Mouse (Mus musculus) kidney, postnatal 0 days (tissue): ENCODE data around the gene Adap1. TPM values are rescaled to one million over a fixed set of nuclear protein-coding genes. Genes with fewer than 3 reads are reported as not detected.
A peak's percentile ranks its signal among the peaks of the same experiment; 100 is the strongest.

Experiments used
- ATAC-seq: fragments of 200-750 bp; cut with Nextera tagmentation; replicated peaks from 2 replicates; pipeline ENCODE4 v1.8.0; 2017; ENCODE audit warnings: low read depth, moderate number of reproducible peaks, moderate TSS enrichment, moderate library complexity; ENCODE audit not compliant: low FRiP score
- DNase-seq: peaks from one replicate; pipeline ENCODE4 v3.0.0-alpha.2; 2016; ENCODE audit warnings: low spot score
- H3K27ac ChIP-seq: fragments of 300-500 bp; sonication (generic); 2 replicates; pipeline ENCODE4 v1.5.1; 2014; ENCODE audit warnings: mild to moderate bottlenecking
- H3K27me3 ChIP-seq: fragments of 300-500 bp; sonication (generic); 2 replicates; pipeline ENCODE4 v1.6.1; 2014; ENCODE audit warnings: low read length, mixed read lengths; ENCODE audit not compliant: insufficient read depth
- H3K36me3 ChIP-seq: fragments of 300-500 bp; sonication (generic); 2 replicates; pipeline ENCODE4 v1.6.1; 2014; ENCODE audit warnings: low read length, mixed read lengths; ENCODE audit not compliant: insufficient read depth
- H3K4me1 ChIP-seq: fragments of 300-500 bp; sonication (generic); replicated peaks from 2 replicates; pipeline ENCODE4 v1.6.1; 2014; ENCODE audit warnings: antibody characterized with exemption, low read length, mixed read lengths; ENCODE audit not compliant: insufficient read depth
- H3K4me2 ChIP-seq: fragments of 300-500 bp; sonication (generic); 2 replicates; pipeline ENCODE4 v1.6.1; 2014; ENCODE audit warnings: mild to moderate bottlenecking, low read length, moderate library complexity, mixed read lengths
- H3K4me3 ChIP-seq: fragments of 300-500 bp; sonication (generic); replicated peaks from 2 replicates; pipeline ENCODE4 v1.5.1; 2014; ENCODE audit warnings: low read depth, low read length
- H3K9ac ChIP-seq: fragments of 300-500 bp; sonication (generic); 2 replicates; pipeline ENCODE4 v1.6.1; 2014; ENCODE audit warnings: low read depth, low read length
- H3K9me3 ChIP-seq: fragments of 300-500 bp; sonication (generic); replicated peaks from 2 replicates; pipeline ENCODE4 v1.6.1; 2016; ENCODE audit warnings: low read length, inconsistent platforms, mixed read lengths
- CTCF ChIP-seq: IDR thresholded peaks from 2 replicates; pipeline ENCODE4 v1.5.1; 2016; ENCODE audit warnings: antibody characterized with exemption, low read depth, mild to moderate bottlenecking, moderate library complexity
- WGBS: fragments of 180-500 bp; shearing (Covaris S2); extraction: QIAGEN DNeasy Blood & Tissue Kit; methylation state at CpG from one replicate; pipeline ENCODE4 v1.1.7; 2014; 5-methylcytosine and 5-hydroxymethylcytosine counted together
- polyA plus RNA-seq: library from polyadenylated mRNA; unstranded; fragments of >200 nt; fragmentation: Nextera tagmentation; extraction: Ambion mirVana; gene quantifications from 2 replicates; pipeline ENCODE4 v1.2.1, GENCODE M21; 2015

Adap1 gene
- 6.5 and 6.9 TPM in 2 replicates for polyA plus RNA-seq

DNA sequence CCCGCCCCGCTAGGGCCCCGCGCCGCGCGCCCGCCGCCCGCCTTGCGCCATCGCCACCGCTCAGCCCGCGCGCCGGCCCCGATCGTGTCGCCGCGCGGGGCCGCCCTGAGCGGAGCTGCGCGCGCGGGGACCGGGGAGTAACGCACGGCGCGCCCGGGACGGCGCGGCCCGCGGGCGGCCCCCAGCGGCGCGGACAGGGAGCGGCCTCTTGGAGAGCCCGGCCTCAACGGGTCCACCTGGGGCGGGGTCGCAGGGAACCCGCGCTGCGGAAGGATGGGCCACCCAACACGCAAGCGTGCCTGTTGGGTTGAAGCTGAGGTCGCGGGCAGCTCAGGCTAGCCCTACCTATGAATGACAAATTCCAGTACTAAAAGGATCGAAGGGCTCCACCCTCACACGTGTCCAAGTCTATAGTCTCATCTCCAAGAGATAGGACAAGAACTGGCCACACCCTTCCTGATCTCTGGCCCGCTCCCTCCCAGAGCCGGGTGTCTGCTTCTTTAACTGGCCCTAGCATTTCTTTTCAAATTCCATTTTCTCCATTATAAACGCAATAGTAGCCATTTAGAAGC, at the start of gene Adap1:
TSS of gene Adap1 (minus strand) at position 228 of the 572 bp plus-strand sequence.
- peak within 1 kb of the TSS; percentile 50 for H3K4me3 ChIP-seq
- WGBS: 2% methylated on average over 60 of the region's 61 CpGs
- no peaks in the 10 kb centered on the region for H3K9me3 ChIP-seq
- peaks cover 12% of the 10 kb centered on the region for H3K4me1 ChIP-seq
- peak; percentile 41 for DNase-seq
- H3K27me3 ChIP-seq: peaks cover 16% of the 10 kb centered on the region; the same call in 1 of the 2 replicates
- no peak within 1 kb of the TSS for H3K27ac ChIP-seq
- peak within 1 kb of the TSS; percentile 98 for H3K4me2 ChIP-seq
- peak; percentile 66 for ATAC-seq
- TF ChIP-seq CTCF: peak; percentile 35; the same call in 1 of the 2 replicates
- H3K36me3 ChIP-seq: no peaks in the 10 kb centered on the region
- H3K9ac ChIP-seq: peak within 1 kb of the TSS; percentile 74

DNA sequence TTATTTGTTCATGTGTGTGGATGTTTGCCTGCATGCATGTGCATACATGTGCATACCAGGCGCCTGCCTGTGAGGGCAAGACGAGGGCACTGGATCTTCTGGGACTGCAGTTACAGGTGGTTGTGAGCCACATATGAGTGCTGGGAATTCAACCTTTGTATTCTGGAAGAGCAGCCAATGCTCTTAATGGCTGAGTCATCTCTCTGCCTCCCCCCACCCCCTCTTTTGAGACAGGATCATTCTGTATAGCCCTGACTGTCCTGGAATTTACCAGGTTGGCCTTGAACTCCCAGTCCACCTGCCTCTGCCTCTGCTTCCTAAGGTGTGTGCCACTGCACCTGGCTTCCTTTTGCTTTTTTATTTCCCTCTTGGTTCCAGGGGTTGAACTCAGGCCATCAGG, 49.4 kb upstream of the Adap1 start:
- H3K27ac ChIP-seq: peak overlapping the region; percentile 54; the same call in 1 of the 2 replicates
- 84% methylated on average over 2 of the region's 2 CpGs for whole genome bisulfite sequencing
- no peaks in the 10 kb centered on the region for H3K9me3 ChIP-seq

DNA sequence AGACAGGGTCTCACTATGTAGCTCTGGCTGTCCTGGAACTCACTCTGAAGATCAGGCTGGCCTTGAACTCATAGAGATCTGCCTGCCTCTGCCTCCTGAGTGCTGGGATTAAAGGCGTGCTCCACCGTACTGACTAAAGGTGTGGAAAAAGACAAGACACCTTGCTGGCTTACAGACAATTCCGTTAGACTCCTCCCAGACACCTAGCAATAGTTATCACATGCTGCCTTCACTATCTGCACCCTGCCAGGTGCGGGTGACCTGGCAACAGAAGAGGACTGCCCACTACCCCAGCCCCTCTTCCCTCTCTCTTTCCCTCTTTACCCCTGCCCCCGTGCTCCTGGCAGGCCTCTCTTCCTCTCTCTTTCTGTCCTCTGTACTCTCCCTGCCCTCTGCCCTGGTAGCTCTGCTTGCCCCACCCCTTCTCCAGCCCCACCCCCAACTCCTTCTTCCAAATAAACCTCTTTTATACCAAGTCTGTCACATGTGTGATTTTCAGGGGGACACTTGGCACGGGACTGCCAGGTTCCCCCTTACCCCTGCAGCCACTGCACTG, 48.5 kb upstream of the Adap1 start:
- no peak overlapping the region for H3K9ac ChIP-seq
- DNase-seq: no peak
- no peak for ATAC-seq
- no peak overlapping the region for H3K4me2 ChIP-seq
- no peaks in the 10 kb centered on the region for H3K36me3 ChIP-seq
- no peaks in the 10 kb centered on the region for H3K9me3 ChIP-seq
- no peak for TF ChIP-seq CTCF
- WGBS: 73% methylated on average over 6 of the region's 6 CpGs
- no peak overlapping the region for H3K4me3 ChIP-seq
- peaks cover 45% of the 10 kb centered on the region for H3K4me1 ChIP-seq
- H3K27ac ChIP-seq: peak overlapping the region; percentile 54
- no peaks in the 10 kb centered on the region for H3K27me3 ChIP-seq

More for the DNA sequence above, 49.4 kb upstream of the Adap1 start:
- Histone ChIP-seq H3K4me1 (peaks cover 53% of the 10 kb centered on the region), H3K36me3 (no peaks in the 10 kb centered on the region), H3K4me3 (no peak overlapping the region), H3K4me2 (no peak overlapping the region), H3K9ac (no peak overlapping the region), H3K27me3 (no peaks in the 10 kb centered on the region)
- ATAC-seq (no peak), DNase-seq (no peak)
- no peak for TF ChIP-seq CTCF

DNA sequence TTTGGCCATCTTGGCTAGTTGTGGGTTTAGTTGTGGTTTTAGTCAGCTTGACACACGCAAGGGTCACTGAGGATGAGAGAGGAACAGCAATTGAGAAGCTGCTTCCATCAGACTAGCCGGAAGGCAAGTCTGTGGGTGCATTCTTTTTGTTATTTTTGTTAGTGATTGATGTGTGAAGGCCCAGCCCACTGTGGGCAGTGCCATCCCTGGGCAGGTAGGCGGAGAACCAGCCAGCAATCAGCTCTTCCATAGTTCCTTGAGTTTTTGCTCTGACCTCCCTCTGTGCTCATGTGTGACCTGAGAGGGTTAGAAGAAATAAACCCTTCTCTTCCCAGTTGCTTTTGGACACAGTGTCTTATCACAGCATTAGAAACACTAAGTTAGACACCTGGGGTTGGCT, 47.7 kb upstream of the Adap1 start:
- peak overlapping the region; percentile 94; the same call in 1 of the 2 replicates for H3K27ac ChIP-seq
- no peaks in the 10 kb centered on the region for H3K27me3 ChIP-seq

DNA sequence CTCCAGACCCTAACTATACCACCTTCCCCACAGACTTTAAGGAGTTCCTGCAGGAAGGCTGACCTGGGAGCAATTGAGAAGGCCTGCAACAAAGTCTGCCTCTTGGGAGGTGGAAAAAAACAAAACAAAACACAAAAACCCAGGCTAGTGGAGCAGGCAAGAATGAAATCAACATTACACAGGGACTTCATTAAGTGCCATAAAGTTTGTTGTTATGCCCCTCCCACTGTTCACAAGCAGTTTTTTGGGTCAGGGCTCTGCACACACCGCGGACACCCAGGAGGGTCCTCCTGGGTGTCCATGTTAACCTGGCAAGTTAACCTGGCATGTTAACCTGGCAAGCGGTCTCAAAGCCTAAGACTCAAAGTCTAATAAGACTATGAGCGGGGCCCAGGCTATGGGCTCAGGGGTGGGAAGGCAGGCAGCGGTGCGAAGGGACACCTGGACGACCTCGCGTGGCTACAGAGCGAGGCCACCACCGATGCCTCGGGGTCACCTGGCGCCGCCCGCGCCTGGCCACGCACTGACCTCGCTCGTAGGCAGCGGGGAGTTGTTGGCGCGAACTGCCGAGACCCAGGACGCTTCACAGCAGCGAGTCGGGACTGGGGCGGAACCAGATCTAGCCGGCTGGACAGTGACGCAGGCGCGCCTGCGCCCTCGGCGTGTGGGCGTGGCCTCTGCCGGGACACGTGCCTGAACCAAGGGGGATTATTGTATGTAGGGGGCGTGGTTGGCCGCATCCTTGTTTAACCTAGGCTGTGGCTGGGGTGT, 46.4 kb upstream of the Adap1 start:
- ATAC-seq (peak; percentile 92), DNase-seq (peak; percentile 95)
- TF ChIP-seq CTCF: peak; percentile 47
- peak overlapping the region; percentile 61 for H3K4me3 ChIP-seq
- peaks cover 24% of the 10 kb centered on the region for H3K4me1 ChIP-seq
- H3K4me2 ChIP-seq: peak overlapping the region; percentile 90
- H3K36me3 ChIP-seq: no peaks in the 10 kb centered on the region
- H3K27ac ChIP-seq: peak overlapping the region; percentile 94
- under 1% methylated on average over 39 of the region's 39 CpGs for WGBS
- H3K27me3 ChIP-seq: no peaks in the 10 kb centered on the region
- no peaks in the 10 kb centered on the region for H3K9me3 ChIP-seq
- H3K9ac ChIP-seq: peak overlapping the region; percentile 87

More for the DNA sequence above, 47.7 kb upstream of the Adap1 start:
- no peak overlapping the region for H3K9ac ChIP-seq
- no peak for ATAC-seq
- WGBS: 73% methylated on average over 3 of the region's 3 CpGs
- no peak overlapping the region for H3K4me3 ChIP-seq
- no peak overlapping the region for H3K4me2 ChIP-seq
- no peaks in the 10 kb centered on the region for H3K9me3 ChIP-seq
- H3K36me3 ChIP-seq: no peaks in the 10 kb centered on the region
- DNase-seq: no peak
- H3K4me1 ChIP-seq: peaks cover 37% of the 10 kb centered on the region
- TF ChIP-seq CTCF: no peak

DNA sequence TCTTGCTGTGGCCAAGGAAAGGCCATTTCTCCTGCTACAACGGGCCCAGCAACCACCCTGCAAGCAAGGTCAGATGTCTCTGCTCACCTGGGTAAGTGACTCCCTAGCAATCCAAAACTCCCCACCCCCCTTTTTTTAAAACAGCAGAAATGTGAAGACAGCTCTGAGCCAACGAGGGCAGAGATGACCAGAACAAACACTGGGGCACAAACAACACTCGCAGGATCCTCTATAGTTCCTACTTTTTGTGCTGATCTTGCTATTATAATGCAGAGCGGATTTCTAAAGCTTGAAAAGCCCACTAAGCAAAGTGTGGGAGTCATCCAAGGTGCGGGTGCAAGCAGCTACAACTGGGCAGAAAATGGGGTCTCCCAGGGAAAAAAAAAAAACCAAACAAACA, 45.7 kb upstream of the Adap1 start:
- DNase-seq (no peak), ATAC-seq (no peak)
- TF ChIP-seq CTCF: no peak
- peak overlapping the region; percentile 94; the same call in 1 of the 2 replicates for H3K27ac ChIP-seq
- peak overlapping the region; percentile 61 for H3K4me3 ChIP-seq
- peak overlapping the region; percentile 87 for H3K9ac ChIP-seq
- no peaks in the 10 kb centered on the region for H3K9me3 ChIP-seq
- no peaks in the 10 kb centered on the region for H3K27me3 ChIP-seq
- no peaks in the 10 kb centered on the region for H3K36me3 ChIP-seq
- H3K4me1 ChIP-seq: peaks cover 24% of the 10 kb centered on the region
- WGBS: 54% methylated on average over 5 of the region's 5 CpGs
- H3K4me2 ChIP-seq: peak overlapping the region; percentile 90
